Mouse (Mus musculus) left cerebral cortex, adult 2 months (tissue): ENCODE data around the gene Gpkow. TPM values are rescaled to one million over a fixed set of nuclear protein-coding genes. Genes with fewer than 3 reads are reported as not detected.

Experiments
- DNase-seq, 2 experiments: peaks; one replicate each; pipeline ENCODE4 v3.0.0; 2021 to 2022; ENCODE audit warnings: low spot score in 2 of 2, mixed read lengths in 1 of 2; ENCODE audit errors: extremely low spot score in 1 of 2
- H3K27ac ChIP-seq: fragments of 200-600 bp; 2 replicates; pipeline ENCODE4 v1.8.1; 2022
- H3K4me3 ChIP-seq: fragments of 200-600 bp; 2 replicates; pipeline ENCODE4 v1.8.1; 2022
- CTCF ChIP-seq: fragments of 200-600 bp; IDR thresholded peaks from 2 replicates; pipeline ENCODE4 v1.8.1; 2022; ENCODE audit warnings: antibody characterized with exemption, mild to moderate bottlenecking, moderate library complexity
- intact Hi-C: fragments of 180-260 bp; cut with DNase I; formaldehyde crosslinking; loops from one replicate; pipeline ENCODE4 v1.15.1; 2025
- total RNA-seq, 2 experiments: library from RNA; stranded (reverse); gene quantifications; 2 replicates each; pipeline ENCODE4 v1.2.3; 2021

Gene Gpkow
- total RNA-seq, 2 experiments from 2014 or later, result 32.9 to 34.5 TPM

DNA sequence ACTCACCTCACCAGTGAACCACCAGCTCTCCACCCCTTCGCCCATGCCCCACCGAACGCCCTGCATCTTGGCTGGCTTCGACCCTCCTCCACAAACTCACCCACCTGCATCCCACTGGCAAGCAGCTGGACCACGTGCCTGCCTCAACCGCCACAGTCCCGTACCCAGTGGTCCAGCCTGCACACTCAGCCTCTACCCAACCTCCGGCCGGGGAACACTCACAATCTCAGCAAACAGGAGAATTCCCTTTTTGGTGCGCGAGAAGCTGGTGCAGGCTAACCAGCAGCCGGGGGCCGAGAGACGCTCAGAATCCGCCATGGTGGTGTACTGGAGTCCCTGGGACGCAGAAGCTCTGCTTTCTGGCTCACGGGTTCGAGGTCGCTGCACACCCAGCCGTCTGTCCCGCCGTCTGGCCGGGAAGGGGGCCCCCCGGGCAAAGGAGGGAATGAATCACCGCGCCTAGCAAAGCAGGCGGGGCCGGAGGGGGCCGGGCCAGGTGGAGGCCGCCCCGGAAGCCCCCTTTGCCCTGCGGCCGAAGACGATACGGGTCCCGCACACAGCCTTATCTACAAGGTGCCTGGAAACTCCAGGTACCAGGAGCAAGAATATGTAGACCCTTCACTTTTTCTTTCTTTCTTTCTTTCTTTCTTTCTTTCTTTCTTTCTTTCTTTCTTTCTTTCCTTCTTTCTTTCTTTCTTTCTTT is 25.9 kb upstream of the Gpkow start, which contains the start of gene Plp2:
TSS of gene Plp2 (minus strand) at position 470 of the 703 bp plus-strand sequence.
- no peak for DNase-seq
- H3K27ac ChIP-seq, result peak within 1 kb of the TSS; percentile 67
- intact Hi-C loops, result loop anchor here (10.0 kb wide), 1 partner anchor 346 kb away; no protein-coding TSS in a partner anchor
- H3K4me3 ChIP-seq, result peak within 1 kb of the TSS; percentile 46
- no peak for TF ChIP-seq CTCF

DNA sequence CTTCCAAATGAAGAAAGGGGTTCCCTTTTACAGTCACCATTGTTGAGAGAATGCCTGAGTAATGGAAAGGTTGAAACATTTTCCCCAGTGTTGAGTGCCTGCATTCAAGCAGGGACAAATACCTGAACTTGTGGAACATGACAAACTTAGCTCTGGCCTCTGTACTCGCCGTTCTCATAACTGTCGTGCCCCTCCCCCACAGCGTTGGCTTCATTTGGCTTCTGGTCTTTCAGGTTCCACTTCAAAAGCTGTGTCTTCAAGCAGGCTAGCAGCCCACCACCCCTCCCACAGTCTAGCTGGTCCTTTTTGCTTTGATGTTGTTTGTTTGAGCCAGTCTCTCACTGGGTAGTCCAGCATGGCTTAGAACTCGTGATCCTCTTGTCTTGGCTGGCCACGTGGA is 24.2 kb upstream of the Gpkow start:
- intact Hi-C loops, result loop anchor here (10.0 kb wide), 1 partner anchor 348 kb away; no protein-coding TSS in a partner anchor

DNA sequence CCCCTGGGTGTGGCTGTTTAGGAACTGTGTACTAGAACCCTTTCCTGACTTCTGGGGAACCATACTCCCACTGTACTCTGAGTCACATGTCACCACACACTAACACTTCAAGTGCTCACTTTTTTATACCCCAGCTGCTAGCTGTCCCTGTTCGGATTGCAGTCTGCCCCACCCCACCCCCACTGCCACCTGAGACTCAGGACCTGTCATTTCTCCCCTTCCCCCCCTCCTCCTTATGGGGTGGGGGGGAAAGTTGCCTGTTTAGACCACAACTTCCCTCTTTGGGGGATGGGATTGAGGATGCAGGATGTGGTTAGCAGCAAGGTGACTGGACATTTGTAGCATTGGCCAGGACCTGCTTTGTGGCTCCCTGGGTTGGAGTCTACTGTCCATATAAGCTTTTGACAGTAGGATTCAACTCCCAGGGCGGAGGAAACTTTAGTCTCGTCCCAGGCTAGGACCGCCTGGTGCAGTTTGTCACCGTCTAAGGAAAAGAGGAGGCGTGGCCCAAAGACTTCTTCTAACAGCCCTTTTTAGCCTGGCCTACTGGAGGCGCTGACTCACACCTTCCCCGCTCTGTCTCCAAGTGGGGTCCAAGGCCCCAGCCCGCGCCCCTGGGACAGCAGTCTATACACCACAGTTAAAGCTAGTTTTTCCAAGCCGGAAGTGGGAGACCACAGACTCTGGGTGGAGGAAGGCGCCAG is 23.2 kb upstream of the Gpkow start:
- no peak overlapping the region for H3K4me3 ChIP-seq
- no peak overlapping the region for H3K27ac ChIP-seq
- intact Hi-C loops, result loop anchor here (10.0 kb wide), 1 partner anchor 349 kb away; no protein-coding TSS in a partner anchor
- no peak for TF ChIP-seq CTCF
- DNase-seq, result no peak

More for the DNA sequence above, 24.2 kb upstream of the Gpkow start:
- Histone ChIP-seq H3K27ac (no peak overlapping the region), H3K4me3 (no peak overlapping the region)
- no peak for DNase-seq
- no peak for TF ChIP-seq CTCF

DNA sequence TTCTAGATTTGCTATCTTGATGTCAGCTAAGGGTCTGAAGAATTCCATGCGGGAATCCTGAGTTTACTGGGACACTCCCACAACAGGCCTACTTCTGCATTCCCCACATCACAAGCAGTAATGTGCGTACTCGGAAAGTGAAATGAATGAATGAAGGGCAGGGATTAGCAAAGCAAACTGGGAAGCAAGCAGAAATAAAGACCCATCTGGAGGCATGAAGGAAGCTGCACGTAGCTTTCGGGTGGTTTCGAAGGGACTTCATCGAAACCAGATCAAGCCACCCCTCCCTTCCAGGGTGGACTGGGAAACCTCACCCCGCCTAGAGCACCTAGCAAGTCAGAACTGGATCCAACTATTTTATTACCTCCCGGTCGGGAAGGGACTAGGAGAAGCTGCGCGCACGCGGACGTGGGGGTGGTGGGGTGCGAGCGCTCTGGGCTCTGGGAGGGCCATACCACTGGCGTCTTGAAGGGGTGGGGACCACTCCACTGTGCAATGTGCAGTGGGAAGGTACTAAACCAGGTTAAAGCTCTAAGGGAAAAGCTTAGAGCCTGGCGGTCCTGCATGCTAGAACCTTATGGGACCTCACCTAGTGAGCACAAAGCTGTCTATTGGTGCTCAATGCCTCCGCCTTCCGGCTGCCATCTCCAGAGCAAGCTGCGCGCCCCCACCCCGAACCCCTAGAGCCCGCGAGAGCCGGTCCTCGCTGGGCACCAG is 22.5 kb upstream of the Gpkow start:
- intact Hi-C loops, result loop anchor here (10.0 kb wide), 1 partner anchor 350 kb away; no protein-coding TSS in a partner anchor
- Histone ChIP-seq H3K27ac (no peak overlapping the region), H3K4me3 (peak overlapping the region; percentile 23)
- no peak for DNase-seq
- TF ChIP-seq CTCF, result no peak

DNA sequence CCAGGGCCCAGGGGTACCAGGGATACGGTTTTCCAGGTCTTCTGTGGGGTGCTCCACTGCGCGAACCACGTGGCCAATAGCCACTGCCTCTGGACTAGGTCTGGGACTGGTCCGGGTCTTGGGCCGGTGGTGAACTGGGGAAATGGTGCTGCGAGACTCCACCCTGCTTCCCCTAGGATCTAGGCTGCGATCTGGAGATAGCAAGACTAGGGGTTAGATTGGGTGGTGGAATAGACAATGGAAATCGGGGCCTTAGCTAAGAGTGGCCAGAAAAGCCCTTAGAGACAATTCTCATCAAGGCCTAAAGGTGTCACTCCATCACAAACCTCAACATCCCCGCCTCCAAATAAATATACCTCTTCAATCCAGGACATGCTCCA is 21.9 kb upstream of the Gpkow start:
- intact Hi-C loops, result loop anchor here (5.0 to 10.0 kb wide), 3 partner anchors 68 to 350 kb away; partner anchors contain the start of genes Cacna1f and Ccdc22
- no peak for DNase-seq

DNA sequence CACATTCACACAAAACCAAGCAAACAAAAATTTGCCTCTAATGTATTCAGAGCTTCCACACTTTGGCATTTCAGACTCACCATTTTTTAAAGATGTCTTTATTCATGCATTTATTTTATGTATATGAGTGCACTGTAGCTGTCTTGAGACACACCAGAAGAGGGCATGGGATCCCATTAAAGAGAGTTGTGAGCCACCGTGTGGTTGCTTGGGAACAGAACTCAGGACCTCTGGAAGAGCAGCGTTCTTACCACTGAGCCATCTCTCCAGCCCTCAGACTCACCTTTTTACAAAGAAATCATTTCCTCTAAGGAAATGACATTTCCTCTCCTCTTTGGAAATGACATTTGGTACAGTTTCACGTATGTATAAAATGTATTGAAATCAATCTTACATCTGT is 17.9 kb upstream of the Gpkow start:
- DNase-seq, result no peak
- intact Hi-C loops, result loop anchor here (5.0 to 10.0 kb wide), 3 partner anchors 72 to 354 kb away; partner anchors contain the start of genes Cacna1f and Ccdc22
- peak; percentile 30 for TF ChIP-seq CTCF
- H3K27ac ChIP-seq, result no peak overlapping the region
- no peak overlapping the region for H3K4me3 ChIP-seq

More for the DNA sequence above, 21.9 kb upstream of the Gpkow start:
- no peak; the same call in 1 of the 2 replicates for TF ChIP-seq CTCF
- Histone ChIP-seq H3K4me3 (peak overlapping the region; percentile 23), H3K27ac (no peak overlapping the region)

DNA sequence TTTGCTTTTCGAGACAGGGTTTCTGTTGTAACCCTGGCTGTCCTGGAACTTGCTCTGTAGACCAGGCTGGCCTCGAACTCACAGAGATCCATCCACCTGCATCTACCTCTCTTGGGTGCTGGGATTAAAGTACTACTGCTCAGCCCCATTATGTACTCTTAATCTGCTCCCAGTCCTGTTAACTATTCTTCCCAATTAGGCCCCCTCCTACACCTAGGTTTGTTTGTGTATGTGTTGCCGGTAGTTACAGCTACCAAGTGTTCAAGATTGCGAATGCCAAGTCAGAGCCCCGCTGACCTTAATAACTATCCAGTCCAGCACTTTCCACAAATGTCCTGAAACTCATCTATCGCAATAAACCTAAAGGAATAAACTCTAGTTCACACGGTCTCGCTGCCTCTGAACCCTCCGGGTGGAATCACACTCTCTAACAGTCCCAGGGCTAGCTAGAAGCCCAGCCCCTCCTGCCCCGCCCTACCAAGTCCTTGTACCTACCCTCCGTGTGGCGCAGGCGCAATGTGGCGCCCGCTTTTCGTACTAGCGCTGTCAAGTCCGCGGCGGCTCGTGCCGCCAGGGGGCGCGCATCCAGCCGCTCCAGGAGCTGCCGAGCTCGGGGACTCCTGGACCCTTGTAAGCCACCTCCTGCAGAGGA is 17.4 kb upstream of the Gpkow start:
- intact Hi-C loops, result loop anchor here (5.0 to 10.0 kb wide), 3 partner anchors 72 to 355 kb away; partner anchors contain the start of genes Cacna1f and Ccdc22
- peak; percentile 82 to 84 for DNase-seq
- Histone ChIP-seq H3K27ac (no peak overlapping the region), H3K4me3 (peak overlapping the region; percentile 37)
- peak; percentile 81 for TF ChIP-seq CTCF

DNA sequence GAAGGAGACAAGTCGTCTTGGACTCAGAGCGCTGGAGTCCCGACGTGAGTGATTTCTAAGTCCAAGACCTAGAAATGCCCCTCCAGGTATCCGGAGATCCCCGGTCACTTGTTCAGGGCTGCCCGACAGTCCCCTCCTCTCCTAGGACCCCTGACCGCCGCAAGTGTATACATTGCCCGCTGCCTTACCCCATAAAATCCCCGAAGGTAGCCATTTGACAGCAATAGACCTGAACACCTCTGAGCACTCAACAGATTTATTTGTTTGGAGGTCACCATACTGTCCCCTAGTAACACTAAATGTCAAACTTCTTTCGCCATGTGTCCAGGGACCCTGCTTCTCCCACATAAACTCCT is 16.9 kb upstream of the Gpkow start:
- H3K27ac ChIP-seq, result no peak overlapping the region
- TF ChIP-seq CTCF, result no peak
- peak overlapping the region; percentile 37 for H3K4me3 ChIP-seq
- intact Hi-C loops, result no loop called here
- DNase-seq, result no peak

DNA sequence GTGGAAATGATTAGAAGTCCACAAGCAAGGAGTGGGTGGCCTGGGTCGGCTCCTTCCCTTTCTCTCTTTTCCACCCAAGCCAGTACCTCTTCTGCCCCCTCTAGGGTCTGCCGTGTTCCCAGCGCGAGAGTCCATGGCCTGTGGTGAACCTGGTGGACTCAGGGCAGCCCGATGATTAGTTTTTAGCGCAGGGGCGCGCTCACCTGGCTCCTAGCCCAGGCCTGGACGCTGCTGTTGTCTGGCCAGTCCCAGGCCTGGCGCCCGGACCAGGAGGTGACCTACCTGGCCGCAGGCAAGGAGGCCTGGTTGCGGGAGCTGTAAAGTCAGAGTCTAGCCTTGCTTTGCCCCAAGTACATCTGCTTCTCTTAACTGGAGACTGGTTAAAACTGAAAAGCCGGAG is 16.1 kb upstream of the Gpkow start, which contains the start of gene Magix:
TSS of gene Magix (minus strand) at position 388 of the 400 bp plus-strand sequence.
- intact Hi-C loops, result no loop called here
- DNase-seq, result no peak
- no peak within 1 kb of the TSS for H3K27ac ChIP-seq
- TF ChIP-seq CTCF, result no peak
- peak within 1 kb of the TSS; percentile 37 for H3K4me3 ChIP-seq

DNA sequence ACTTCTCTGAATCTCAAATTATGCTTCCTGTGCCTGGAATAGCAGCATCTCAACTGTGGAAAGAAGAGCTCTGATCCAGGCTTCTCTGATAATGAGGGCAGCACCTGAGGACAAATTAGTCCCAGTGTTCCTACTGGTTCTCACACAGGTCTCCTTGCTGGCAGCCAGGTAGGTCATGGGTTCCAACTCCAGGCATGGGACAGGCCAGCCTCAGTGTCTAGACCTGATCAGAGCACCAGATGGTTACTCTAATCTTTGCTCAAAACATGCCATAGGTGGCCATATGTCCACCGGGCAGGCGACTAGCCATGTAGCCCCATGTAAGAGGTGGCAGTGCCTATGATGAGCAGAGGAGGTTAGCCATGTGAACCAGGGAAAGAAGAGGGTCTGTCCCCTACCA is 8.6 kb upstream of the Gpkow start:
- intact Hi-C loops, result no loop called here
- Histone ChIP-seq H3K27ac (no peak overlapping the region), H3K4me3 (no peak overlapping the region)
- no peak for DNase-seq
- TF ChIP-seq CTCF, result no peak

DNA sequence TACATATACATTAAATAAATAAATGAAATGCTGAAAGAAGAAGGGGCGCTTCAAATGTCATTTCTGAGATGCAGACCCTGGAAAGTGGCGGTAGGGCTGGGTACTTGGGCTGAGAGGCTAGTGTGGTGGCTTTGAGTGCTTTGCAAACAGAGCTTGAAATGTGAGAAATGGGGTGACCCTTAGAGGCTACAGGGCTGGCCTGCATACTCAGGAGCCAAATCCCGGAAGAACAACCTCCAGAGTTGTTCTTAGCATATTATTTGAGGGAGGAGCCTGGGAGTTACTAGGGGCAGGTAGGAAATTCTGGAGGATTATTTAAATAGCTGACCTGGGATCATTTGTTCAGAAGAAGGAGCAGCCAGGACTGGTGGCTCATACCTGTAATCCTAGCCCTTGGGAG is 6.4 kb upstream of the Gpkow start:
- no peak for DNase-seq
- TF ChIP-seq CTCF, result no peak
- no peak overlapping the region for H3K4me3 ChIP-seq
- intact Hi-C loops, result loop anchor here (5.0 kb wide), 1 partner anchor 268 kb away; no protein-coding TSS in a partner anchor
- H3K27ac ChIP-seq, result no peak overlapping the region
